Comparison of ENCODE assay signal across 8 mouse cellular contexts in the genomic region with DNA sequence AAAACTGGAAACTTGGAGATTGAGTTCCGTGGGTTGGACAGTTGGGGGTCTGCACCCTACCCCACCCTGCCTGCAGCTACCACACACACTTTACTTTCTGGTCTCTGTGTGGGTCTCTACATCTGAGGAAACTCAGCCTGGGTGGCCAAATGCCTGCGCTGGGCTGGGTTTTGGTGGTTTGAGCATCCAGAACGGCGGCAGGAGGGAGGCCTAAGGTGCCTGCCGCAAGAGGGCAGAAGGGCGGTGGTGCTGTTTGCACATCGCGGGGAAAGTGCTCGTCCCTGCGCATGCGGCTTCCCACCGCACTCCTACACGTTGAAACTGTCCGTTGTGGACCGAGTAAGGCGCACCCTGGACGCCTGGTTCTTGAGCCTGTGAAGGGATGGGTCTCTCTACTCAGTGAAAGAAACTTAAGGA. TPM values are rescaled to one million over a fixed set of nuclear protein-coding genes. Genes with fewer than 3 reads are reported as not detected.
A peak's percentile ranks its signal among the peaks of the same experiment; 100 is the strongest.
DNase-seq lines count a peak whose midpoint lies in the region; ATAC-seq lines count a peak whose summit lies in the region.

No protein-coding gene starts in this region.

- no peaks in the 10 kb centered on the region for H3K27me3 ChIP-seq in hindbrain, embryonic 14.5 days (ENCODE audit: control insufficient read depth, insufficient read depth, low read length)

- ATAC-seq in hindbrain, embryonic 14.5 days (ENCODE audit: low FRiP score): peak; percentile 68

- DNase-seq in MN1 (ENCODE audit: low spot score): peak; percentile 74
- peak; percentile 91 for DNase-seq in cerebellum, adult 9-10 months
- peak; percentile 75 to 76 for DNase-seq in frontal cortex, postnatal 25 days (ENCODE audit: low spot score in 2 of 2)
- peak; percentile 78 for DNase-seq in hindbrain, embryonic 14.5 days (ENCODE audit: low spot score)
- peak; percentile 67 to 78 for DNase-seq in layer of hippocampus, postnatal 25 days (ENCODE audit: extremely low spot score in 1 of 2, low spot score in 1 of 2)
- peak; percentile 96 for DNase-seq in lung, postnatal 10 days
- DNase-seq in retina, postnatal 7 days (ENCODE audit: low read depth, low spot score): peak; percentile 28
- DNase-seq in urinary bladder, adult 2 months (ENCODE audit: low spot score): peak; percentile 72

- no peaks in the 10 kb centered on the region for H3K9me3 ChIP-seq in hindbrain, embryonic 14.5 days (ENCODE audit: control insufficient read depth, low read length)

- peak overlapping the region; percentile 57 for H3K27ac ChIP-seq in hindbrain, embryonic 14.5 days

- H3K36me3 ChIP-seq in hindbrain, embryonic 14.5 days (replicated peaks; ENCODE audit: control insufficient read depth, insufficient read depth): no peaks in the 10 kb centered on the region

- peak overlapping the region; percentile 32 for H3K4me3 ChIP-seq in hindbrain, embryonic 14.5 days (replicated peaks; ENCODE audit: low read length)

- WGBS in hindbrain, embryonic 14.5 days: 2% methylated on average over 17 of the region's 17 CpGs

- no peaks in the 10 kb centered on the region for H3K4me1 ChIP-seq in hindbrain, embryonic 14.5 days (replicated peaks; ENCODE audit: control insufficient read depth, insufficient read depth, low read length)

- peak overlapping the region; percentile 54 for H3K9ac ChIP-seq in hindbrain, embryonic 14.5 days

- H3K4me2 ChIP-seq in hindbrain, embryonic 14.5 days (replicated peaks): peak overlapping the region; percentile 71

RNA-seq across cellular contexts. Expression of a gene that starts 32.8 kb away (rescaled TPM):
- polyA plus RNA-seq in hindbrain, embryonic 14.5 days (2014; fragmentation: Nextera tagmentation; extraction: Ambion mirVana): 8.1 and 10.1 TPM in 2 replicates
- 1 to 10 TPM; 4.8 to 6.1 TPM for total RNA-seq in layer of hippocampus, postnatal 25 days (2021)
- polyA plus RNA-seq in urinary bladder, adult 2 months (2012; rRNA removed): 5.5 and 6.2 TPM in 2 replicates

RNA-seq across cellular contexts. Expression of a gene that starts 40.8 kb away (rescaled TPM):
- polyA plus RNA-seq in hindbrain, embryonic 14.5 days (2014; fragmentation: Nextera tagmentation; extraction: Ambion mirVana): 65.6 and 80.9 TPM in 2 replicates
- total RNA-seq in layer of hippocampus, postnatal 25 days (2021): 100 to 1,000 TPM; 173 to 185 TPM
- 46.0 and 48.3 TPM in 2 replicates for polyA plus RNA-seq in urinary bladder, adult 2 months (2012; rRNA removed)

Comparison
In these comparisons a context has a peak if more than half of its experiments do, and no peak if none do; other contexts are left out.
1. Peak in every context shown above with its lines: DNase-seq, ATAC-seq, H3K4me3 ChIP-seq and H3K27ac ChIP-seq.
2. DNase-seq: peak in every context shown above with its lines; median percentile 96 in lung, postnatal 10 days; 91 in cerebellum, adult 9-10 months; 78 in hindbrain, embryonic 14.5 days; 76 in frontal cortex, postnatal 25 days; 74 in MN1; 72 in layer of hippocampus, postnatal 25 days; 72 in urinary bladder, adult 2 months; 28 in retina, postnatal 7 days.